Comparison of ENCODE assay signal across 14 mouse cellular contexts in genomic region chr10:62948551-62948950, GRCm38 (mm10). TPM values are rescaled to one million over a fixed set of nuclear protein-coding genes. Genes with fewer than 3 reads are reported as not detected.
DNase-seq lines count a peak whose midpoint lies in the region; ATAC-seq lines count a peak whose summit lies in the region.
"Had no signal": no experiment of that assay in that cellular context is flagged by ENCODE, and none has a peak within 500 bp of the region (broad histone marks: within the 10 kb centered on the region; RNA-seq: fewer than 3 reads in every experiment).

No protein-coding gene starts in this region.

- no peaks in the 10 kb centered on the region for H3K9me3 ChIP-seq in limb, embryonic 10.5 days (replicated peaks)
- no peaks in the 10 kb centered on the region for H3K9me3 ChIP-seq in midbrain, embryonic 14.5 days (ENCODE audit: control insufficient read depth, low read length)
- H3K9me3 ChIP-seq: heart, embryonic 12.5 days; hindbrain, embryonic 13.5 days; stomach, embryonic 15.5 days had no signal

- 0 out of 2 replicates have a peak overlapping the region, but pooled peaks have one; percentile 80 for H3K4me3 ChIP-seq in limb, embryonic 10.5 days
- no peak overlapping the region for H3K4me3 ChIP-seq in midbrain, embryonic 14.5 days (replicated peaks; ENCODE audit: low read depth, low read length)
- H3K4me3 ChIP-seq: hindbrain, embryonic 13.5 days had no signal

- H3K9ac ChIP-seq in midbrain, embryonic 14.5 days (replicated peaks; ENCODE audit: low read length) = no peak overlapping the region
- H3K9ac ChIP-seq: hindbrain, embryonic 13.5 days; stomach, embryonic 15.5 days had no signal

- H3K27me3 ChIP-seq in limb, embryonic 10.5 days (ENCODE audit: low read depth, poor library complexity, severe bottlenecking) = no peaks in the 10 kb centered on the region
- H3K27me3 ChIP-seq in midbrain, embryonic 14.5 days (ENCODE audit: control insufficient read depth, insufficient read depth, low read length) = no peaks in the 10 kb centered on the region
- H3K27me3 ChIP-seq: heart, embryonic 12.5 days; hindbrain, embryonic 13.5 days; stomach, embryonic 15.5 days had no signal

- no peak overlapping the region for H3K27ac ChIP-seq in limb, embryonic 10.5 days
- no peak overlapping the region for H3K27ac ChIP-seq in midbrain, embryonic 14.5 days (replicated peaks; ENCODE audit: low read depth, low read length)
- H3K27ac ChIP-seq: hindbrain, embryonic 13.5 days; stomach, embryonic 15.5 days had no signal

- 94% methylated on average over 7 of the region's 7 CpGs for WGBS in limb, embryonic 10.5 days
- WGBS in midbrain, embryonic 14.5 days = 98% methylated on average over 7 of the region's 7 CpGs

- peak; percentile 16 for DNase-seq in testis, postnatal 14 days (ENCODE audit: low spot score)
- DNase-seq in testis, postnatal 10 days (ENCODE audit: low spot score) = no peak
- DNase-seq in limb, embryonic 10.5 days (ENCODE audit: low spot score) = no peak
- DNase-seq in lung, postnatal 4 days = peak; percentile 36 to 37
- no peak for DNase-seq in midbrain, embryonic 14.5 days
- no peak for DNase-seq in thymus, postnatal 36 days
- DNase-seq in kidney, postnatal 10 days = no peak
- DNase-seq: cerebellum, adult 8-10 months; kidney, adult 18-20 months; lung, embryonic 14.5 days; right cerebral cortex, postnatal 14 days had no signal

- no peak for ATAC-seq in midbrain, embryonic 14.5 days (ENCODE audit: low FRiP score, low TSS enrichment)

- H3K36me3 ChIP-seq in limb, embryonic 10.5 days = peaks cover 58% of the 10 kb centered on the region
- peaks cover 17% of the 10 kb centered on the region for H3K36me3 ChIP-seq in midbrain, embryonic 14.5 days (ENCODE audit: control insufficient read depth, insufficient read depth, low read length)
- H3K36me3 ChIP-seq: stomach, embryonic 15.5 days had no signal

- no peak overlapping the region for H3K4me2 ChIP-seq in midbrain, embryonic 14.5 days (ENCODE audit: low read length)
- H3K4me2 ChIP-seq: hindbrain, embryonic 13.5 days had no signal

- H3K4me1 ChIP-seq in limb, embryonic 10.5 days = peaks cover 6% of the 10 kb centered on the region; the same call in 1 of the 2 replicates
- H3K4me1 ChIP-seq in midbrain, embryonic 14.5 days (ENCODE audit: control insufficient read depth, insufficient read depth, low read length) = no peaks in the 10 kb centered on the region
- H3K4me1 ChIP-seq: heart, embryonic 12.5 days; stomach, embryonic 15.5 days had no signal

RNA-seq across cellular contexts. Expression of gene Dna2, which starts 1.7 kb away (rescaled TPM):
- polyA plus RNA-seq in limb, embryonic 10.5 days (2016; fragmentation: Nextera tagmentation; extraction: Ambion mirVana) = 38.9 and 40.7 TPM in 2 replicates
- 3.2 and 5.8 TPM in 2 replicates for polyA plus RNA-seq in midbrain, embryonic 14.5 days (2014; fragmentation: Nextera tagmentation; extraction: Ambion mirVana)

RNA-seq across cellular contexts. Expression of gene Slc25a16, which starts 28.1 kb away (rescaled TPM):
- 8.8 and 11.3 TPM in 2 replicates for polyA plus RNA-seq in limb, embryonic 10.5 days (2016; fragmentation: Nextera tagmentation; extraction: Ambion mirVana)
- polyA plus RNA-seq in midbrain, embryonic 14.5 days (2014; fragmentation: Nextera tagmentation; extraction: Ambion mirVana) = 15.3 and 17.9 TPM in 2 replicates

RNA-seq across cellular contexts. Expression of gene Rufy2, which starts 31.5 kb away (rescaled TPM):
- 20.5 and 23.9 TPM in 2 replicates for polyA plus RNA-seq in limb, embryonic 10.5 days (2016; fragmentation: Nextera tagmentation; extraction: Ambion mirVana)
- 59.9 and 60.3 TPM in 2 replicates for polyA plus RNA-seq in midbrain, embryonic 14.5 days (2014; fragmentation: Nextera tagmentation; extraction: Ambion mirVana)

RNA-seq across cellular contexts. Expression of gene Tet1, which starts 39.8 kb away (rescaled TPM):
- polyA plus RNA-seq in limb, embryonic 10.5 days (2016; fragmentation: Nextera tagmentation; extraction: Ambion mirVana) = 26.5 and 30.6 TPM in 2 replicates
- polyA plus RNA-seq in midbrain, embryonic 14.5 days (2014; fragmentation: Nextera tagmentation; extraction: Ambion mirVana) = 35.9 and 44.3 TPM in 2 replicates

Comparison
In these comparisons a context has a peak if more than half of its experiments do, and no peak if none do; other contexts are left out.
1. DNase-seq: peak in testis, postnatal 14 days (single experiment) and lung, postnatal 4 days (2 of 2); none in testis, postnatal 10 days (single experiment), limb, embryonic 10.5 days (single experiment), midbrain, embryonic 14.5 days (single experiment), thymus, postnatal 36 days (0 of 2) and kidney, postnatal 10 days (single experiment).